Mouse (Mus musculus) embryo, embryonic 10.5 days (tissue): ENCODE measurements around the gene Kif1a.

Experiments
- DNase-seq: peaks from one replicate; pipeline ENCODE4 v3.0.0-alpha.2; 2015; ENCODE audit warnings: low spot score

Kif1a gene

GRCm38 (mm10) chr1:93020602-93021001 is 81.1 kb downstream of the Kif1a start:
- no peak for DNase-seq

GRCm38 (mm10) chr1:93018716-93019115 is 83.0 kb downstream of the Kif1a start:
- no peak for DNase-seq

DNA sequence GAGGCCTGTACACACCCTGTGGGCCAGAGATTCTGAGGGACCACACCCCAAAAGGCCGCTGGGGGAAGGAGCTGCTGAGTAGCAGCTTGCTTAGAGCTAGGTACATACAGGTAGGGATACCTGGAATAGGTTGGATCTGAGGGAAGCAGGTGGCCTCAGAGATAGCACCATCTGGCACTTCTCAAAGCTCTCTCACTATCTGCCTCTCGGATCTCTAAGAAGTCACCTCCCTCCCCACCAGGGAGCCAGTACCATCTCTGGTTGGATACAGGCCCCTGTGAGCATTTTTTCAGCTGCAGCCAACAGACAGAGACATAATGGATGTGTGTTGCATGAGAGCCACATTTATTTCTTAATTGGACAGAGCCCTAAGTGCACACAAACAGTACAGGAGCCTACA is 86.6 kb downstream of the Kif1a start:
- DNase-seq = no peak

DNA sequence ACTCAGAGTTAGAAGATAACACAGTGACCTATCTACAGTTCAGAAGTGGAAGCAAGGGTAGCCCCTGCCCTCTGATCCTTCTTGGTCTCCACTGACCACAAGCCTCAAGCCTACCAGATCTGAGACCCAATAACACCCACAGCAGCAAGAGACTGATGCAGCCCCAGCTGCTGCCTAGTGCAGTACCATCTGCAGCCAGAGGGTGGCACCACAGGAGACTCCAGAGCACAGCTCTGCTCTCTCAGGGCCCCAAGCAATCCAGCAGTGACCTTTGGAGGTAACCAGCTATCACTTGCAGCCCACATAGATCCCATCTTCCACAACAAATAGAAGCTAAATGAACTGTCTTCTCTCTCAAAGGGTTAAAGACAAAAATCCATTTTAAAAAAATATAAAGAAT is 87.3 kb downstream of the Kif1a start:
- DNase-seq = peak; percentile 75

- DNase-seq = no peak
Observed at GRCm38 (mm10) chr1:93013367-93013766, 88.4 kb downstream of the Kif1a start.

DNA sequence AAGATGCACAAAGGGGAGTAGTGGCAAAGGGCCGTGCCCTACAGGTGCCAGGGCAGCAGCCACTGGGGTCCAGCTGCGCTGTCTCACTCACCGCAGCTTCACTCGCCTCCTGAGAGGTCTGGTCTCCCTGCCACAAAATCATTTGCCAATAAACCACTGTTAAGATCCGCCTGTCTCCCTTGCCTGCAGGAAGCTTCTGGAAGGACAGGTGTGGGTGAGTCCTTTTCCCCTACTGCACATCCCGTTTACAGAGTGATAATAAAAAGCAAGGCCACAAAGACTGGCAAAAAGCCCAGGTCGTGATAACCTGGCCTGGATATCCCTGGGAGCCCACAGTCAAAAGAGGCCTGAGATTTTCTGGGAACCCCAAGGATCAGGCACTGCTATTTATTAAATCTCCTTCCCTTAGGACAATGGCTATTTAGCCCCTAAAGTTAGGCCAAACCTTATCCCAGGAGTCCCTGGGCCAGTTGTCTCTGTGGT is 89.6 kb downstream of the Kif1a start:
- DNase-seq = no peak

GRCm38 (mm10) chr1:93010731-93011130 is 91.0 kb downstream of the Kif1a start:
- peak; percentile 53 for DNase-seq

DNA sequence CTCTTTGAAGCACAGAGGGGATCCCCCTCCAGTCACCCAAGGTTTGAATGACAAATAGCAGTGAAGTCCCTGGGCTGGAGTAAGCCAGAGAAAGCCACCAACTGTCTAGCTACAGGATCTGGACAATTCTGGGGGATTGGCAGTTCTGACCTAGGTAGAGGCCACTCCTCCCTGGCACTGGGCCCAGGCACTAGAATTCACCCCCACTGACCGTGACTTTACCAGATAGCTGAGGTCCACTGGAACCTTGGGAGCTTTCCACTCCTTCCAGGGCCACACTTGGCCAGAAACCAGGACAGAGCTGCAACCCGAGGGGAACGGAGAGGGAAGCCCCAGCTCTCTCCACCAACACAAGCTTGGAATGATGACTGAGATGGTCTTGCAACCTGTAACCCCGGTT is 92.6 kb downstream of the Kif1a start:
- DNase-seq = no peak

- DNase-seq = no peak
Observed at GRCm38 (mm10) chr1:93006061-93006460, 95.7 kb downstream of the Kif1a start, which contains the start of gene Aqp12. Gene Aqp12, plus strand, starts transcription at chr1:93006334.

GRCm38 (mm10) chr1:92992880-92993279 is 108.9 kb downstream of the Kif1a start:
- no peak for DNase-seq

GRCm38 (mm10) chr1:92992214-92992855 is 109.4 kb downstream of the Kif1a start:
- DNase-seq = no peak

- DNase-seq = no peak
Observed at GRCm38 (mm10) chr1:92989891-92990290, 111.9 kb downstream of the Kif1a start.

DNA sequence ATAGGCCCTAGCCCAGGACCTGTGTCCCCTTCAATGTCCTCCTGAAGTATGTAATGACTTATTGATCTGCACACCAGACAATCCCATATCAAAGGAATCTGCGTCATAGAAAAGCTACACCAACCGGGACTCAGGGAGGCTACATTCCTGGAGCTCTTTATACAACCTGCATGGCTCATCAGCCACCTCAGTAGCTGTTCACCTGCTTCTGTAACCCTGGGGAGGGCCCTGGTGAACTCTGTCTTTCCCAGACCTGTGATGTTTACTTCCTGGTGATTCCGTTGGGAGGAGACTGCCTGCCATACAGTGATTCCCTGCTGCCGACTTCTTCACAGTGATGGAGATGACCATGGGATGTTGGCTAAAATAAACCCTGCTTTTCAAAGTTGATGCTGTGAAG is 112.9 kb downstream of the Kif1a start:
- no peak for DNase-seq

DNA sequence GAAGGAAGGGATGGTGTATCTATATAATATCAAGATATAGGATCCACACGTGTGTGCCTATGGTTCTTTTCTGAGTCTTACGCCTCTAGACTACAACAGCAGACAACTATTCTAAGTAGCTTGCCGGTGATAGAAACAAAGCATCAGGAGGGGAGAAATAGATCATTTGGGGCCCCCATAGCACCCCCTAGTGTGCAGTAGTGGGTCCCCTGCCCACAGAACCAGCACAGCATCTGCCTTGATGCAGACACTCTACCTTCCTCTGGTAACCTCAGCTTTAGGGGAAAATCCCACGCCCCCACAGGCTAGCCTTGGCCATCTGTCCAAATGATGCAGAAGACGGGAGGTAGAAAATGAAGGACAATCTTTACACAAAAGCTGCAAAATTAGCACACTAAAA is 116.8 kb downstream of the Kif1a start:
- no peak for DNase-seq

DNA sequence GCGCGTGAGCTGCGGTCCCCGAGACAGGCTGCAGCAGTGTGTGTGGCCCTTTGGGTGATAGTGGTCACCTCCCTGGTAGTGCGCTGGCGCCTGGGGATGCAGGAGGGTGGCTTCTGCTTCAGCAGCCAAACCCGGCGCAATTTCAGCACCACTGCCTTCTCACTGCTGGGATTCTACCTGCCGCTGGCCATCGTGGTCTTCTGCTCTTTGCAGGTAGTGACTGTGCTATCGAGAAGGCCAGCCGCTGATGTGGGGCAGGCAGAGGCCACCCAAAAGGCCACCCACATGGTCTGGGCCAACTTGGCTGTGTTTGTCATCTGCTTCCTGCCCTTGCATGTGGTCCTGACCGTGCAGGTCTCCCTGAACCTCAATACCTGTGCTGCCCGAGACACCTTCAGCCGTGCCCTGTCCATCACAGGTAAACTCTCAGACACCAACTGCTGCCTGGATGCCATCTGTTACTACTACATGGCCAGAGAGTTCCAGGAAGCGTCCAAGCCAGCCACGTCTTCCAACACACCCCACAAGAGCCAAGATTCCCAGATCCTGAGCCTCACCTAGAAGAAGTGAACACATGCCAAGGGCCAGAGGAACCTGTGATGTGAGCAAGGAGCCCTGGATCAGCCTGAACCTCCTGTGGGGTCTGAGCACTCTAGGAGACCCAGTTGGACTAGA is 118.7 kb downstream of the Kif1a start:
- DNase-seq = no peak

DNA sequence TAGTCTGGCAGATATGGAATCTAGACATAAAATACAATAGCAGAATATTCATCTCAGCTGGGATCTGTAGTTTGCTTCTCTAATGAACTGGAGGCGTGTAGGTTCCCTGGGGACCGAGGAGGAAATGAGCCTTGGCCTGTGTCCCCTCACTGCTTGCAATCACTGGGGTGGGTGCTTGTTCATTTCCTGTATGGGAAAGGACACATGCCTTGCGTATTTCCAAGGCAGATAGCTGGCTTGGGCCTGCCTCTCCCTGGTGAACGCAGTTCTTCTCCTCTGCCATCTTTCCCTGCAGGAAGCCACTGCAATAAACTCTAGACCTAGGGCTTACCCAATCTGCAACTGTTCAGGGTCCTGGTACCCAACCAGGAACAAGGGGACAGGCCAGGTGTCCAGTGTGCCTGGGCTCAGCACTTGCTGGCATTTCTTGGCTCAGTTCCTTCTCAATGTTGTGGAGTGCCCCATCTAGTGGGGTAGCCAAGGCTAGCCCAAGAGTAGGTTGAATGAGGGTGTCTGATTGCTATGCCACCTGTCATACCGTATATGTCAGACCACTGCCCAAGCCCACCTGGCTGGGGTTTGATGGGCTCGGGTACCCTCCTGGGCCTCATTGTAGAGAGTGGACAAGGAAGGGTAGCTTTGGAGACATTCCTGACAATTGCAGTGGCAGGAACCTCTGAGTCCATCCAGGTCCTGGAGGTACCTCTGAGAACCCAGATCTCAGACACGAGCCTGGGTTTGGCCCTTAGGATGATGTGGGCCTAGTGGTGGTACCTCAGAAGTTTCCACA is 120.5 kb downstream of the Kif1a start:
- DNase-seq = no peak

DNA sequence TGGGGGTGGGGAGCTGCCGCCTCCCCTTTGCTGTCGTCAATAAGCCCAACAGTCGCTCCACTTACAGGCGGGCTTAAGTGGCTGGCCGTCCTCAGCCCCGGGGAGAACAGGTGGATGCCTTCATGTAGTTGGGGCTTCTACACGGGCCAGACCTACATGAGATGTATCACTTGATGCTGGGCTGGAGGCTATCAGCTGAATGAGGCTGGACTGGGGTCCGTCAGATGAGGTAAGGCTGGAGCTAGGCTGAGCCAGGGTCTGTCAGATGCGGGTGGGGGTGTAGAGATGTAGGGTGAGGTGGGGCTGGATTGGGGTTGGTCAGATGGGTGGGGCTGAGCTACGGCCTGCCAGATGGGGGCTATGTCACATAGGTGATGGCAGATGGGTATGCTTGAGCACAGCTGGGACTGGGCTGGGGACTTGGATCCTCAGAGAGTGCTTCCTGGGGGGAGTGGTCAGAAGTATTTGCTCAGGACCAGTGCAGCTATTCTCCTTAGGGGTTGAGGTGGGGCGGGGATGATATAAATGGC is 122.6 kb downstream of the Kif1a start:
- no peak for DNase-seq

GRCm38 (mm10) chr1:92978645-92979044 is 123.1 kb downstream of the Kif1a start:
- DNase-seq = no peak

- DNase-seq = peak; percentile 2
Observed at GRCm38 (mm10) chr1:92976141-92976566, 125.6 kb downstream of the Kif1a start.

GRCm38 (mm10) chr1:92972854-92973253 is 128.9 kb downstream of the Kif1a start:
- DNase-seq = no peak

DNA sequence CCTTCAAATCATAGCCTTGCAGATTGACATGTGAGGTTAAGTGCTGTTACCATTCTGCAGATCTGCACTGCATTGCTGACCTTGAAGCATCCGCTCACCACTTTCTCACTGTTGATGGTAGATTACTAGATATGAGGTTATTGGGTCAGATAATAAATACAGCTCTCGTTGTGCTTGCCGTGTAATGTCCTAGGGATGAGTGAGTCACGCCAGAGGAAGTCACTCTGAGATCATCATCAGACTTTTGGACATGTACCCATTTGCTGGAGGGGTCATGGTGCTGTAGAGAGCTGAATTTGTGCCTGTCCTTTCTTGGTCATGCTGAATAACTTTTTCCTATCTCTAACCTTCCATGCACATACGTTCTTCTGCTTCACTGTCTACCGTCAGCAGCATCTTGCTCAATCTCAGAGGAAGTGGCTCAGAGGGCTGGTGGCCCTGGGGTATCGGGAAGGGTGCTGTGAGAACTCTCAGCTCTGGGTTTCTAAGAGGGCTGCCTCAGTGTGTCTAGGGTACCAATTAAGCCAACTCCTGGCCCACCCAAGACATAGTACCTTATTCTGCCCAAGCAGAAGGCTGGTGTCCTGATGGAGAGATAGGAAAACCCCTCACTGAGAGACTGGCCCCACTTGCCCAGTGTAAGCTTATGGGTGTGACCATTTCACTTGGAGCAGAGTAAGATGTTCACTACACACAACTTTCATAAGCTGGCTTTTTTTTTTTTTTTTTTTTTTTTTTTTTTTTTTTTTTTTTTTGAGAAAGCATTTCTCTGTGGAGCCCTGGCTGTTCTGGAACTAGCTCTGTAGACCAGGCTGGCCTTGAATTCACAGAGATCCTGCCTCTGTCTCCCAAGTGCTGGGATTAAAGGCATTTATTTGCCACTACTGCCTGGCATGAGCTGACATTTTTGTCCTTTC is 129.6 kb downstream of the Kif1a start:
- no peak for DNase-seq
